Mouse (Mus musculus): ENCODE data around the gene Gm17019.
"Not testable (repeated sequence)": the region's sequence is repeated elsewhere in the genome, so short reads cannot be mapped to it uniquely, and the experiment has no call there.

Gene Gm17019

DNA sequence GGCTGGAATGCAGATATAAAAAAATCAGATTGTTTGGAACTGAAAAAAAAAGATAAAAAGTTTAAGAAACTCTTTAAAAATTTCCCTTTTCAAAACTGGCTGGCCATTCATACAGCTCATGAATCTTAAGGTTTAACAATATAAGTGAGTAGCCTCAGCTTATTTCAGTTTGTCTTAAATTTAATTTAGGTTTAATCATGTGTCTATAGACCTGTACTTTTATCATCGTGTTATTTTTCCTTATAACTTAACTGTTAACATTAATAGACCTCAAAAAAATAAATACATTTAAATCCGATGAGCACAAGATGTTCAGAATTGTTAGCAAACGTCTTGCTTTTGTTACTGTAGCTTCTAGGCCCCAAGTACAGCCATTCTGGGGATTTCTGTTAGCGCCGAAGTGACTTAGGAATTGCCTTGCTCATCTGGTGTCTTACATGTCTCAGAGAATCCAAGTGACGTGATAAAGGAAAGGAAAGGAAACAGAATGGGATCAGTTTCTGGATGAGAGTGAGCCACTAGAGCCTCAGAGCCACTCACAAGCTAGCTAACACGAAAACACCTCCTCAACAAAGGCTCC lies 36.0 kb downstream of the Gm17019 start:
- DNase-seq (ENCODE audit: low read depth, low spot score): not testable (repeated sequence)

DNA sequence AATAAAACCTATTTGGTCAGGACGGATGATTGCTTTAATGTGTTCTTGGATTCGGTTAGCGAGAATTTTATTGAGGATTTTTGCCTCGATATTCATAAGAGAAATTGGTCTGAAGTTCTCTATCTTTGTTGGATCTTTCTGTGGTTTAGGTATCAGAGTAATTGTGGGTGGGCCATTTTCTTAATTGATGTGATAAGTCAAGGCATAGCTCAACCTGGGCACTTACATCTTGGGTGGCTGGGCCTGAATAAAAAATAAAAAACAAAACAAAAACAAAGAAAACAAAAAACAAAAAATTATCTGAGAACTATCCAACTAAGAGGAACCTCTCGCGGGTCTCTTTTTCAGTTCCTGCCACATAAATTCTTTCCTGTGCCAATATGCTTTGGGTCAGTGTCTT lies 38.7 kb downstream of the Gm17019 start:
- not testable (repeated sequence) for DNase-seq (ENCODE audit: low read depth, low spot score)

DNA sequence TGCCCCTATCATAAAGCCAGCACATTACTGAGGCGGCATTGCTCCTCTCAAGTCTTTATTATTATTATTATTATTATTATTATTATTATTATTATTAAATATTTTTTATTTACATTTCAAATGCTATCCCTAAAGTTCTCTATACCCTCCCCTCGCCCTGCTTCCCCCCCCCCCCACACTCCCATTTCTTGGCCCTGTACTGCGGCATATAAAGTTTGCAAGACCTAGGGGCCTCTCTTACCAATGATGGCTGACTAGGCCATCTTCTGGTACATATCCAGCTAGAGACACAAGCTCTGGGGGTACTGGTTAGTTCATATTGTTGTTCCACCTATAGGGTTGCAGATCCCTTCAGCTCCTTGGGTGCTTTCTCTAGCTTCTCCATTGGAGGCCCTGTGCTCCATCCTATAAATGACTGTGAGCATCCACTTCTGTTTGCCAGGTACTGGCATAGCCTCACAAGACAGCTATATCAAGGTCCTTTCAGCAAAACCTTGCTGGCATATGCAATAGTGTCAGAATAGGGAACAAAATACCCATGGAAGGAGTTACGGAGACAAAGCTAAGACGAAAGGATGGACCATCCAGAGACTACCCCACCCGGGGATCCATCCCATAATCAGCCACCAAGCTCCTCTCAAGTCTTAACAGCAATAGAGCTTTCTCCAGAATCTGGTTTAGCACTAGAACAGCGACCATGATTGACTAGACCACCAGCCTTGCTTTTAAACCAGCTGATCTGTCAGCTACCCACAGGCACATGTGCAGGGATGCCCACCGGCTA lies 42.2 kb downstream of the Gm17019 start:
- DNase-seq (ENCODE audit: low read depth, low spot score): not testable (repeated sequence)

DNA sequence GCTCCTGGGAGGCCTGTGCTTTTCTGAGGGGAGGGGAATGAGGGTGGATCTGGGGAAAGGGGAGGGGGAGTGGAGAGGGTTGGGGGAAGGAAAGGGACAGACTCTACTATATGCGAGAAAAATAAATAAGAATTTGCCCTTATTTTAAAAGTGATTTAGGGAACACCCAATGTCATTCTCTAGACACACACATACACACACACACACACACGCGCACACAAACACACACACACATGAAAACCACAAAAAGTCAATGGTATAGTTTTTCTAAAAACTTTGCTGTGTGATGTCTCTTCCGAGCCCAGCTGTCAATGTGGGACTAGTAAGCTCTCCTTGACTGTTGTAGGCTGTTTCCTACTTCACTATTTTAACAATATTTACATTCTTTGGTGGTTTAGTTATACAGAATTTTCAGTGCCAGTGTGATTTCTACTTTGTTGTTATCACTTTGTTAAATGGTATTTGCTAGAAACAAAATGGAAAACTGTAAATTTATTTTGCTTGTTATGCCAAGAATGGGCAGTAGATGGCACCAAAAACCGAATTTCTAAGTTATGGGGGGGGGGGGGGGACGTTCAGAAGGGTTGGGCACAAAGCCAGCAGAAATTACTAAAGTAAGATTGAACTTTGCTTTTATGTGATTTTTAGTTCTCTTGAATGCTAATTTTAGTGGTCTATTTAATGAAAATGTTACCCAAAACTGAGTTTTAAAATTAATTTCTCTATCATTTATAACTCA lies 46.0 kb downstream of the Gm17019 start:
- not testable (repeated sequence) for DNase-seq (ENCODE audit: low read depth, low spot score)
